8 mouse cellular contexts compared by ENCODE assay signal in genomic region chr15:96639630-96640029, GRCm38 (mm10). TPM values are rescaled to one million over a fixed set of nuclear protein-coding genes. Genes with fewer than 3 reads are reported as not detected.
DNase-seq lines count a peak whose midpoint lies in the region; ATAC-seq and TF ChIP-seq lines count a peak whose summit lies in the region.

No protein-coding gene starts in this region.

- H3K4me3 ChIP-seq in liver, embryonic 11.5 days (ENCODE audit: low read depth, low read length) = peak overlapping the region; percentile 86
- H3K4me3 ChIP-seq in embryonic fibroblast, embryonic 13.5 days (ENCODE audit: insufficient read depth, low read length) = peak overlapping the region; percentile 86
- peak overlapping the region; percentile 81 for H3K4me3 ChIP-seq in intestine, embryonic 16.5 days (ENCODE audit: low read length)
- H3K4me3 ChIP-seq in neural tube, embryonic 13.5 days = peak overlapping the region; percentile 89

- peaks cover 14% of the 10 kb centered on the region for H3K36me3 ChIP-seq in liver, embryonic 11.5 days (ENCODE audit: control insufficient read depth, insufficient read depth, low read length)
- peaks cover 2% of the 10 kb centered on the region; the same call in 1 of the 2 replicates for H3K36me3 ChIP-seq in intestine, embryonic 16.5 days (ENCODE audit: control insufficient read depth, insufficient read depth, low read length)
- peaks cover 30% of the 10 kb centered on the region for H3K36me3 ChIP-seq in neural tube, embryonic 13.5 days

- no peaks in the 10 kb centered on the region for H3K27me3 ChIP-seq in liver, embryonic 11.5 days (replicated peaks; ENCODE audit: control insufficient read depth, insufficient read depth, low read length)
- no peaks in the 10 kb centered on the region for H3K27me3 ChIP-seq in intestine, embryonic 16.5 days (replicated peaks; ENCODE audit: control insufficient read depth, insufficient read depth, low read length)
- H3K27me3 ChIP-seq in neural tube, embryonic 13.5 days = no peaks in the 10 kb centered on the region

- no peaks in the 10 kb centered on the region for H3K9me3 ChIP-seq in liver, embryonic 11.5 days (ENCODE audit: control insufficient read depth, low read length)
- no peaks in the 10 kb centered on the region for H3K9me3 ChIP-seq in intestine, embryonic 16.5 days (ENCODE audit: control insufficient read depth, low read length)
- H3K9me3 ChIP-seq in neural tube, embryonic 13.5 days = peaks cover 5% of the 10 kb centered on the region

- no peak for ATAC-seq in liver, embryonic 11.5 days (replicated peaks; ENCODE audit: low FRiP score)
- no peak for ATAC-seq in intestine, embryonic 16.5 days
- ATAC-seq in neural tube, embryonic 13.5 days (ENCODE audit: low read depth) = no peak

- no peak overlapping the region; the same call in 1 of the 2 replicates for H3K9ac ChIP-seq in liver, embryonic 11.5 days (ENCODE audit: low read depth, low read length)
- peak overlapping the region; percentile 96 for H3K9ac ChIP-seq in intestine, embryonic 16.5 days (ENCODE audit: low read depth, low read length)
- peak overlapping the region; percentile 100 for H3K9ac ChIP-seq in neural tube, embryonic 13.5 days

- H3K27ac ChIP-seq in liver, embryonic 11.5 days (ENCODE audit: low read depth, low read length) = no peak overlapping the region
- H3K27ac ChIP-seq in embryonic fibroblast, embryonic 13.5 days (ENCODE audit: insufficient read depth, low read length) = no peak overlapping the region
- H3K27ac ChIP-seq in intestine, embryonic 16.5 days (ENCODE audit: low read length) = peak overlapping the region; percentile 41
- H3K27ac ChIP-seq in neural tube, embryonic 13.5 days (replicated peaks) = peak overlapping the region; percentile 42; the same call in 1 of the 2 replicates

- no peak for TF ChIP-seq CTCF in embryonic fibroblast, embryonic 13.5 days (IDR thresholded peaks at IDR 0.05; ENCODE audit: borderline replicate concordance, insufficient read depth, low read length)

- no peak for TF ChIP-seq POLR2A in embryonic fibroblast, embryonic 13.5 days (IDR thresholded peaks at IDR 0.05; ENCODE audit: low read depth, low read length)

- H3K4me1 ChIP-seq in liver, embryonic 11.5 days (replicated peaks; ENCODE audit: control insufficient read depth, insufficient read depth, low read length) = peaks cover 16% of the 10 kb centered on the region
- no peaks in the 10 kb centered on the region for H3K4me1 ChIP-seq in embryonic fibroblast, embryonic 13.5 days (ENCODE audit: control insufficient read depth, insufficient read depth, low read length)
- peaks cover 22% of the 10 kb centered on the region for H3K4me1 ChIP-seq in intestine, embryonic 16.5 days (ENCODE audit: control insufficient read depth, insufficient read depth, low read length)
- peaks cover 37% of the 10 kb centered on the region for H3K4me1 ChIP-seq in neural tube, embryonic 13.5 days (replicated peaks)

- H3K4me2 ChIP-seq in liver, embryonic 11.5 days = peak overlapping the region; percentile 89
- peak overlapping the region; percentile 87 for H3K4me2 ChIP-seq in intestine, embryonic 16.5 days (ENCODE audit: low read depth, low read length)
- H3K4me2 ChIP-seq in neural tube, embryonic 13.5 days = peak overlapping the region; percentile 85

- no peak for DNase-seq in liver, embryonic 11.5 days (ENCODE audit: low spot score)
- no peak for DNase-seq in liver
- DNase-seq in Muller cell, postnatal 12 days (ENCODE audit: inconsistent ontology term) = no peak
- DNase-seq in embryo, embryonic 11 days = no peak
- no peak for DNase-seq in frontal cortex, adult 2 months (ENCODE audit: extremely low spot score in 1 of 2, low spot score in 1 of 2)

- 77% methylated on average over 8 of the region's 8 CpGs for WGBS in liver, embryonic 11.5 days
- 48% methylated on average over 8 of the region's 8 CpGs for WGBS in intestine, embryonic 16.5 days
- WGBS in neural tube, embryonic 13.5 days = 56% methylated on average over 8 of the region's 8 CpGs

RNA-seq across cellular contexts. Expression of gene Slc38a1, which starts 3.1 kb away (rescaled TPM):
- 61.6 and 68.5 TPM in 2 replicates for polyA plus RNA-seq in liver, embryonic 11.5 days (2014; fragmentation: Nextera tagmentation; extraction: Ambion mirVana)
- 63.2 and 74.6 TPM in 2 replicates for polyA plus RNA-seq in embryonic fibroblast, embryonic 13.5 days (2011; ENCODE audit: insufficient read length, low read depth, missing spikeins)
- 111 and 116 TPM in 2 replicates for polyA plus RNA-seq in intestine, embryonic 16.5 days (2015; fragmentation: Nextera tagmentation; extraction: Ambion mirVana)
- 140 and 158 TPM in 2 replicates for polyA plus RNA-seq in neural tube, embryonic 13.5 days (2015; fragmentation: Nextera tagmentation; extraction: Ambion mirVana)
- polyA plus RNA-seq in frontal cortex, adult 2 months (2012; rRNA removed) = 73.9 and 81.2 TPM in 2 replicates

RNA-seq across cellular contexts. Expression of gene Slc38a2, which starts 59.9 kb away (rescaled TPM):
- 111 and 116 TPM in 2 replicates for polyA plus RNA-seq in liver, embryonic 11.5 days (2014; fragmentation: Nextera tagmentation; extraction: Ambion mirVana)
- polyA plus RNA-seq in embryonic fibroblast, embryonic 13.5 days (2011; ENCODE audit: insufficient read length, low read depth, missing spikeins) = 176 and 197 TPM in 2 replicates
- polyA plus RNA-seq in intestine, embryonic 16.5 days (2015; fragmentation: Nextera tagmentation; extraction: Ambion mirVana) = 74.2 and 78.7 TPM in 2 replicates
- 118 and 142 TPM in 2 replicates for polyA plus RNA-seq in neural tube, embryonic 13.5 days (2015; fragmentation: Nextera tagmentation; extraction: Ambion mirVana)
- polyA plus RNA-seq in frontal cortex, adult 2 months (2012; rRNA removed) = 64.1 and 71.7 TPM in 2 replicates

Comparison
In these comparisons a context has a peak if more than half of its experiments do, and no peak if none do; other contexts are left out.
1. H3K27ac ChIP-seq: peak in intestine, embryonic 16.5 days (single experiment) and neural tube, embryonic 13.5 days (single experiment); none in liver, embryonic 11.5 days (single experiment) and embryonic fibroblast, embryonic 13.5 days (single experiment).
2. Peak in every context shown above with its lines, with median percentiles within 50 percentile points of each other: H3K4me2 ChIP-seq and H3K4me3 ChIP-seq.